Mouse (Mus musculus) liver, embryonic 14.5 days (tissue): ENCODE results near the gene Apod.

Source experiments
- CTCF ChIP-seq: IDR thresholded peaks from 2 replicates; pipeline ENCODE4 v1.5.1; 2016; ENCODE audit warnings: antibody characterized with exemption, low read depth, control low read depth
- EP300 ChIP-seq: IDR thresholded peaks from 2 replicates; pipeline ENCODE4 v1.6.1; 2016; ENCODE audit warnings: antibody characterized with exemption, low read depth

GRCm38 (mm10) chr16:31278581-31278980 lies 36.0 kb downstream of the Apod start:
- no peak for TF ChIP-seq CTCF
- TF ChIP-seq EP300 = no peak
